Mouse (Mus musculus): ENCODE measurements at regions not wholly inside any gene's neighbourhood (a gene's known extent, or its start where the extent isn't known, plus 50 kb on each side); places are given as distances from the start of the nearest gene placed in this dataset.

DNA sequence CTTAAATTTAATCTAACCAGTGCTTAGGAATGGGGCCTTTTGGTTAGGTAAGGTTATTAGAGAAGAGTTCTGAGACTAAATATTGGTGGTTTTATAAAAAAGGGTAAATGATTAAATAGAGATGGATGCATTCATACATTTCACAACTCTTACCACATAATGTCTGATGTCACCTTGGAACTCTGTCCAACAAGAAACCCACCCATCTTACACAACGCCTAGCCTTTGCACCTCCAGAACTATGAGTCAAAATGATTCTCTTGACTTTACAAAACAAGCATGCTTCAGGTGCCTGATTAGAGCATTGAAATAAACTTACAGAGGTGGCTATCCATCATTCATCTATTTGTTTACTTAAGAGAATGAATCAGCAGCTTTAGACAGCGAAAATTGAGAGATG is 364.8 kb upstream of the Fam98a start:
- no peaks in the 10 kb centered on the region for H3K27me3 ChIP-seq (replicated peaks; ENCODE audit: control insufficient read depth, insufficient read depth, low read length)
- H3K4me1 ChIP-seq (ENCODE audit: control insufficient read depth, insufficient read depth, low read length), result no peaks in the 10 kb centered on the region; the same call in 1 of the 2 replicates
- WGBS, result 89% methylated on average over 2 of the region's 2 CpGs
- H3K4me3 ChIP-seq (ENCODE audit: low read depth, low read length), result no peak overlapping the region
- ATAC-seq, result no peak
- H3K9me3 ChIP-seq (replicated peaks; ENCODE audit: control insufficient read depth, low read length), result no peaks in the 10 kb centered on the region
- H3K27ac ChIP-seq (ENCODE audit: low read depth, low read length), result no peak overlapping the region
- H3K4me2 ChIP-seq (ENCODE audit: low read length), result no peak overlapping the region
- H3K36me3 ChIP-seq (ENCODE audit: control insufficient read depth, insufficient read depth, low read length), result no peaks in the 10 kb centered on the region
- H3K9ac ChIP-seq (ENCODE audit: low read length), result no peak overlapping the region
- no peak for DNase-seq (ENCODE audit: low spot score)

DNA sequence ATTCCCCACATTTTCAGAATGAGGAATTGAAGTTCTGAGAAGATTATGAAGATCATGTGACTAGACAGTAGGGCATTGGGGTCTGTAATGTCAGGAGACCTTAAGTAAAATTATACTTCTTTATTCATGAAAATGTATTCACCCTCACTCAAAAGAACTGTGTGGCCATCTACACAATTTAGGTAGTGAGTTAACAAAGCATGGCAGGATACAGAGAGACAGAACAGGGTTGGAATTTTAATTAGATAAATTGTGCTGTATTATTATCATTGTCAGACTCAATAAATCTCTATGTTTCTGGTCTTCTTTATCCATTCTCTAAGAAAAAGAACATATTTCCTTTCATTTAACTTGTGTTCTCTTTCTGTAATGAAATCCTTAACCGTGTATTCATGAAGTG is 363.5 kb upstream of the Fam98a start:
- Histone ChIP-seq H3K4me3 (ENCODE audit: low read depth, low read length) (no peak overlapping the region), H3K27ac (ENCODE audit: low read depth, low read length) (no peak overlapping the region), H3K4me1 (ENCODE audit: control insufficient read depth, insufficient read depth, low read length) (no peaks in the 10 kb centered on the region; the same call in 1 of the 2 replicates), H3K27me3 (replicated peaks; ENCODE audit: control insufficient read depth, insufficient read depth, low read length) (no peaks in the 10 kb centered on the region), H3K9me3 (replicated peaks; ENCODE audit: control insufficient read depth, low read length) (no peaks in the 10 kb centered on the region), H3K4me2 (ENCODE audit: low read length) (no peak overlapping the region), H3K36me3 (ENCODE audit: control insufficient read depth, insufficient read depth, low read length) (no peaks in the 10 kb centered on the region), H3K9ac (ENCODE audit: low read length) (no peak overlapping the region)
- DNase-seq (ENCODE audit: low spot score) (no peak), ATAC-seq (no peak)
- 82% methylated on average over 1 of the region's 1 CpGs for WGBS

DNA sequence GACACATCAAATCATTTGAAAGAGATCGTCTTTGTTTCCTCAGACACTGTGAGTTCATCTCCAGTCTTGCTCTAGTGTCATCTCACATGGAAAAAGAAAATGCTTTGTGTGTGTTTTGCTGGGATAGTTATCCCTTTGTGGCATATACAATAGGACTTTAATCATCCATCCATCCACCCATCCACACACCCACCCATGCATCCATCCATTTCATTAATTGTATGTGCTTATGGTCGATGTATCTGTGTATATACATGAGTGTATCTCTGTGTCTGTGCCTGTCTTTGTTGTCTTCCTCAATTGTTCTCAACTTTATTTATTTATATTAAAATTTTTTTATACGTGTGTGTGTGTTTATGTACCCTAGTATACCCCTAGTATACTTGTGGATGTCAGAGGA is 355.3 kb upstream of the Fam98a start:
- no peaks in the 10 kb centered on the region for H3K4me1 ChIP-seq (ENCODE audit: control insufficient read depth, insufficient read depth, low read length)
- no peaks in the 10 kb centered on the region for H3K36me3 ChIP-seq (ENCODE audit: control insufficient read depth, insufficient read depth, low read length)
- no peak for ATAC-seq
- H3K4me2 ChIP-seq (ENCODE audit: low read length), result no peak overlapping the region
- no peaks in the 10 kb centered on the region for H3K9me3 ChIP-seq (replicated peaks; ENCODE audit: control insufficient read depth, low read length)
- H3K4me3 ChIP-seq (ENCODE audit: low read depth, low read length), result no peak overlapping the region
- H3K27me3 ChIP-seq (replicated peaks; ENCODE audit: control insufficient read depth, insufficient read depth, low read length), result no peaks in the 10 kb centered on the region
- H3K27ac ChIP-seq (ENCODE audit: low read depth, low read length), result no peak overlapping the region
- no peak overlapping the region for H3K9ac ChIP-seq (ENCODE audit: low read length)
- no peak for DNase-seq (ENCODE audit: low spot score)
- WGBS, result 83% methylated on average over 3 of the region's 3 CpGs

DNA sequence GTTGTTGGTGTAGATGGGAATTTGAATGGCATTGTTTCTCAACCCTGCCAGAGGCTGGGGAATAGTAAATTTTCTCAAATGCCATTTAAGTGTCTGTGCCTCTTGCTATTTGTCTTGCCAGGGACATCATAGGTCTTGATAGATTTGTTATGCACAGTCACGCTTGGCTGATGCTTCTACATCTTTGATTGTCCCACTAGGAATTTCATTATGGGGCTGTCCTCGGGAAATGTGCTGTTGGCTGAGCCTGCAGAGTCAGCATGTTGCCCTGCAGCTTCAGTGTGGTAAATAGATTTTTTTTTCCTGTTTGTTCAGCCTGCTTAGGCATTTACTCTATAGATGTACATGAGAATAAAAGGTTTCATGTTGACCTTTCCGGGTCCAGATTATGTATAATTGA is 354.9 kb upstream of the Fam98a start:
- H3K9me3 ChIP-seq (replicated peaks; ENCODE audit: control insufficient read depth, low read length), result no peaks in the 10 kb centered on the region
- H3K27ac ChIP-seq (ENCODE audit: low read depth, low read length), result no peak overlapping the region
- no peak overlapping the region for H3K4me3 ChIP-seq (ENCODE audit: low read depth, low read length)
- 73% methylated on average over 3 of the region's 3 CpGs for WGBS
- H3K4me2 ChIP-seq (ENCODE audit: low read length), result no peak overlapping the region
- DNase-seq (ENCODE audit: low spot score), result no peak
- no peaks in the 10 kb centered on the region for H3K27me3 ChIP-seq (replicated peaks; ENCODE audit: control insufficient read depth, insufficient read depth, low read length)
- no peaks in the 10 kb centered on the region for H3K4me1 ChIP-seq (ENCODE audit: control insufficient read depth, insufficient read depth, low read length)
- no peak for ATAC-seq
- H3K36me3 ChIP-seq (ENCODE audit: control insufficient read depth, insufficient read depth, low read length), result no peaks in the 10 kb centered on the region
- H3K9ac ChIP-seq (ENCODE audit: low read length), result no peak overlapping the region

DNA sequence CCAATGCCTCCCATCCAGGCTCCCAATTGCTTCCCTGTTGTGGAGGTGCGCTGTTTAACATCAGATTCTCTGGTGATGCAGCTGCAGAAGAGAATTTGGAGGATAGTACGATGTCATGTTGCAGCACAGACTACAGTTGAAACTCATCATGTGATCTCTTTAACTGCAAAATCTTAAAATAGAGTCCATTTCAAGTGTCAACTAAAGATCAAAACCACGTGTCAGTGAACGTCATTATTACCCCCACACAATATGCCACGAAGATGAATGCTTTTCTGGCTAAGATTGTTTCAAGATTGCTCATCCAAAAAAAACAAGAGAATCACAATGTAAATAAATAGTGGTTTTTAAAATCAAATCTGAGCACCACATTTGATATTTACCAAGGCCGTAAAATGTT is 343.7 kb upstream of the Fam98a start:
- Histone ChIP-seq H3K27ac (ENCODE audit: low read depth, low read length) (no peak overlapping the region), H3K4me2 (ENCODE audit: low read length) (no peak overlapping the region), H3K27me3 (replicated peaks; ENCODE audit: control insufficient read depth, insufficient read depth, low read length) (no peaks in the 10 kb centered on the region), H3K4me1 (ENCODE audit: control insufficient read depth, insufficient read depth, low read length) (no peaks in the 10 kb centered on the region), H3K9me3 (replicated peaks; ENCODE audit: control insufficient read depth, low read length) (no peaks in the 10 kb centered on the region), H3K4me3 (ENCODE audit: low read depth, low read length) (no peak overlapping the region), H3K9ac (ENCODE audit: low read length) (no peak overlapping the region), H3K36me3 (ENCODE audit: control insufficient read depth, insufficient read depth, low read length) (no peaks in the 10 kb centered on the region)
- 90% methylated on average over 6 of the region's 6 CpGs for whole genome bisulfite sequencing
- no peak for ATAC-seq
- no peak for DNase-seq (ENCODE audit: low spot score)

DNA sequence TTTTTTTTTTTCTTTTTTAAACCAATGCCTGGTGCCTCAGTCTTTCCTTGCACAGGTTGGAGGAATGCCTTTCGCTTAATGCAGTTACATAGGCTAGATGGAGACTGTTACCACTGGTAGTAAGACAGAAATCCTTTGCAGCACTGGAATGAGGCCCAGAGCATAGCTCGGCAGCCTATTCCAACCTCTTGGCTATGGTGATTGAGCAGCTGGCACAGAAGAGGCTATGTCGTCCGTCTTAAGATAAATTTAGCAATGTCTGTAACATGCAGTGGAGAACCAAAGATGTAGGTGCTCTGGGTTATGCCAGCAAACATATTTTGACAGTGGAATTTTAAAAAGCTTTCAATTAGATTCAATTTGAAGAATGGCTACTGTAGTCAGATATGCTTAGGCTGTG is 343.2 kb upstream of the Fam98a start:
- Histone ChIP-seq H3K4me3 (ENCODE audit: low read depth, low read length) (no peak overlapping the region), H3K36me3 (ENCODE audit: control insufficient read depth, insufficient read depth, low read length) (no peaks in the 10 kb centered on the region), H3K4me2 (ENCODE audit: low read length) (no peak overlapping the region), H3K4me1 (ENCODE audit: control insufficient read depth, insufficient read depth, low read length) (no peaks in the 10 kb centered on the region), H3K9me3 (replicated peaks; ENCODE audit: control insufficient read depth, low read length) (no peaks in the 10 kb centered on the region), H3K9ac (ENCODE audit: low read length) (no peak overlapping the region), H3K27me3 (replicated peaks; ENCODE audit: control insufficient read depth, insufficient read depth, low read length) (no peaks in the 10 kb centered on the region), H3K27ac (ENCODE audit: low read depth, low read length) (no peak overlapping the region)
- DNase-seq (ENCODE audit: low spot score) (peak; percentile 4), ATAC-seq (no peak)
- 78% methylated on average over 4 of the region's 4 CpGs for WGBS

DNA sequence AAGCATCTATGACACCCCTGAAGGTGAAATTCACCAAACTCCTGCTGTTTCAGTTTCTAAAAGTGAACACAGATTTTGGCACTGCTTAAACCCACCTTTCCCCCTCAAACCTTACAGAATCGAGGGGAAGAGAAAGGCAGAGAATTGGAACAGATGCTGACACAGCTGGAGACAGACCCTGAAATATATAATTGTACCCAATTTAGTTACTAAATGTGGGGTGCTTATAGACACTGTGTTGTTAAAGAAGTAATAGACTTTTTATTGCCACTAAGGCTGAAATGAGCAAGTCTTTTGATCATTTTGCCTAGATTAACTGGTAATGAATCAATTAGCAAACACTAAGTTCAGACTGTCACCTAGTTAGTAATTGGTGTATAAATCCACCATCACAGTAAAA is 341.8 kb upstream of the Fam98a start:
- H3K27ac ChIP-seq (ENCODE audit: low read depth, low read length), result no peak overlapping the region
- H3K9ac ChIP-seq (ENCODE audit: low read length), result no peak overlapping the region
- 23% methylated on average over 1 of the region's 1 CpGs for WGBS
- H3K4me3 ChIP-seq (ENCODE audit: low read depth, low read length), result no peak overlapping the region
- H3K36me3 ChIP-seq (ENCODE audit: control insufficient read depth, insufficient read depth, low read length), result no peaks in the 10 kb centered on the region
- no peaks in the 10 kb centered on the region for H3K9me3 ChIP-seq (replicated peaks; ENCODE audit: control insufficient read depth, low read length)
- no peak overlapping the region for H3K4me2 ChIP-seq (ENCODE audit: low read length)
- H3K4me1 ChIP-seq (ENCODE audit: control insufficient read depth, insufficient read depth, low read length), result no peaks in the 10 kb centered on the region
- H3K27me3 ChIP-seq (replicated peaks; ENCODE audit: control insufficient read depth, insufficient read depth, low read length), result no peaks in the 10 kb centered on the region
- no peak for ATAC-seq
- no peak for DNase-seq (ENCODE audit: low spot score)

DNA sequence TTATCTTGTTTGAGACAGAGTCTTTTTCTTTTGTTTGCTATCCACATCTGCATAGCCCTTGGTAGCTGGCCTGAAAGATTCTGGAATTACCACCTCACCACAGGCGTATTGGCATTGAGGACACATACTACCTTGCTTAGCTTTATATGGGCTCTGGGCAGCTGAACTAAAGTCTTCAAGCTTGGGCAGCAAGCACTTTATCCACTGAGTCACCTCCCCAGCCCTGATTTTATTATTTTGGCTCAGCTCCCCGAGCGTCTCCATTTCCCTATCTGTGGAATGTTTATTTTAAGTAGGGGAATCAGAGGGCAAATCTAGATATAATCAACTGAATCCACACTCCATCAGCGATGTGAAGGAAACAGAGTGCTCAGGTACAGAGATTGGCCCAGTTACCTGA is 340.4 kb upstream of the Fam98a start:
- H3K4me1 ChIP-seq (ENCODE audit: control insufficient read depth, insufficient read depth, low read length), result no peaks in the 10 kb centered on the region
- ATAC-seq (no peak), DNase-seq (ENCODE audit: low spot score) (no peak)
- WGBS, result 92% methylated on average over 4 of the region's 4 CpGs
- H3K27me3 ChIP-seq (replicated peaks; ENCODE audit: control insufficient read depth, insufficient read depth, low read length), result no peaks in the 10 kb centered on the region
- no peak overlapping the region for H3K4me2 ChIP-seq (ENCODE audit: low read length)
- no peak overlapping the region for H3K9ac ChIP-seq (ENCODE audit: low read length)
- H3K27ac ChIP-seq (ENCODE audit: low read depth, low read length), result no peak overlapping the region
- H3K36me3 ChIP-seq (ENCODE audit: control insufficient read depth, insufficient read depth, low read length), result no peaks in the 10 kb centered on the region
- H3K4me3 ChIP-seq (ENCODE audit: low read depth, low read length), result no peak overlapping the region
- H3K9me3 ChIP-seq (replicated peaks; ENCODE audit: control insufficient read depth, low read length), result no peaks in the 10 kb centered on the region

DNA sequence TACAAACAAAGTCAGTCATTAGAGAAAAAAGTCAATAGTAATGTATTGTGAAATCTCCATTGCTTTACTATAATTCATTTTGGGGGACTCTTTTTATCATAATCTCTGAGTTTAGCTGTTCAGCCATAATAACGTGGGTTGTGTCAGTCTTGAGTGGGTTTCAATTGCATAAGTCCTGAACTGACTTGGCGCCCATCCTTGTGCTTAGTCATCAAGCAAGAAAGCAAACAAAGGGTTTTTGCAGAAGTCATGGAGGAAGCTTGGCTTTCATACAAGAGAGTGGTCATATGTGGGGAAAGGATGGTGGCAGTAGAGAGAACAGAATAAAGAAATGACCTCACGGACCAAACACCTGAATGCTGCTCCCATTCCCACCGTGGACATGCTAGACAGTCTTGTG is 339.8 kb upstream of the Fam98a start:
- Histone ChIP-seq H3K4me2 (ENCODE audit: low read length) (no peak overlapping the region), H3K4me3 (ENCODE audit: low read depth, low read length) (no peak overlapping the region), H3K9ac (ENCODE audit: low read length) (no peak overlapping the region), H3K27ac (ENCODE audit: low read depth, low read length) (no peak overlapping the region), H3K36me3 (ENCODE audit: control insufficient read depth, insufficient read depth, low read length) (no peaks in the 10 kb centered on the region), H3K9me3 (replicated peaks; ENCODE audit: control insufficient read depth, low read length) (no peaks in the 10 kb centered on the region), H3K4me1 (ENCODE audit: control insufficient read depth, insufficient read depth, low read length) (no peaks in the 10 kb centered on the region), H3K27me3 (replicated peaks; ENCODE audit: control insufficient read depth, insufficient read depth, low read length) (no peaks in the 10 kb centered on the region)
- WGBS, result 91% methylated on average over 4 of the region's 4 CpGs
- DNase-seq (ENCODE audit: low spot score) (no peak), ATAC-seq (no peak)

DNA sequence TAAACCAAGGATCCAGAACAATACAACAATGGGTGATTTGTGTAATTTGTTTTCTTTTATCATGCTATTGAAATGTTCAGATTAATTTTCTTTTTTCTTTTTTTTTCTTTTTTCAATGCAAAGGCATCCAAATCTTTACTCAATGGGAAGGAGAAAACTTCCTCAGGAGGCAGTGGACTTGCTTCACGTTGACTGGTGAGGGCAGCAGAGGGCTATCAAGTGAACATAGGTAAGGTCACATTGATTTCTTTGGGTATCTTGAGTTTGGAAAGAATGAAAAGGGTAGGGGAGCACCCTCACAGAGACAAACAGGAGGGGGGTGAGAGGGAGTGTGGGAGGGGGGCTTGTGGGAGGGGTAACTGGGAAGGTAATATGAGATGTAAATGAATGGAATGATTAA is 326.1 kb upstream of the Fam98a start:
- WGBS, result 14% methylated on average over 1 of the region's 1 CpGs
- no peak overlapping the region for H3K4me3 ChIP-seq (ENCODE audit: low read depth, low read length)
- no peak overlapping the region for H3K27ac ChIP-seq (ENCODE audit: low read depth, low read length)
- peak; percentile 37 for DNase-seq (ENCODE audit: low spot score)
- no peak for ATAC-seq
- H3K4me1 ChIP-seq (ENCODE audit: control insufficient read depth, insufficient read depth, low read length), result no peaks in the 10 kb centered on the region
- H3K9ac ChIP-seq (ENCODE audit: low read length), result no peak overlapping the region
- H3K4me2 ChIP-seq (ENCODE audit: low read length), result no peak overlapping the region
- H3K36me3 ChIP-seq (ENCODE audit: control insufficient read depth, insufficient read depth, low read length), result no peaks in the 10 kb centered on the region
- H3K9me3 ChIP-seq (replicated peaks; ENCODE audit: control insufficient read depth, low read length), result no peaks in the 10 kb centered on the region
- no peaks in the 10 kb centered on the region for H3K27me3 ChIP-seq (replicated peaks; ENCODE audit: control insufficient read depth, insufficient read depth, low read length)

Data from forebrain, embryonic 14.5 days (tissue).